Mouse (Mus musculus) B cell, adult 2 months (primary cell): Measurements from ENCODE around the gene Olfr1100.

Experiments used
- DNase-seq, 2 experiments: peaks; one replicate each; pipeline ENCODE4 v3.0.0; 2022

Olfr1100 gene

DNA sequence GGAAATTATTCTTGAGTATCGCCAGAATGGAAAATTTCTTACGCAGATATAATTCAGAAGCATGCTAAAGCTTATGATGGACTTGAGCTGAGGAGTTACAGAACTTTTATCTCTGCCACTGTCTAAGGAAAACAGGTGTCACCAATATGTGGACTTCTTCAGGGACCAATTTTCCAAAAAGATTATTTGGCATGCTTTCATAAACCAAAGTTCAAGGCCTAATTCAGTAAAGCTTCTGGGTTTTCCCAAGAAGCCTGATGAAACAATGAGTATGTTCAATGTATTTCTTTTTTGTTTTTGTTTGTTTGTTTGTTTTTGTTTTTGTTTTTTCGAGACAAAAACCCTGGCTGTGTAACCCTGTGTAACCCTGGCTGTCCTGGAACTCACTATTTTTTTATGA lies at the start of gene Olfr1100:
Olfr1100 (minus strand) TSS at position 101 of the 400 bp plus-strand sequence.
- DNase-seq: no peak

DNA sequence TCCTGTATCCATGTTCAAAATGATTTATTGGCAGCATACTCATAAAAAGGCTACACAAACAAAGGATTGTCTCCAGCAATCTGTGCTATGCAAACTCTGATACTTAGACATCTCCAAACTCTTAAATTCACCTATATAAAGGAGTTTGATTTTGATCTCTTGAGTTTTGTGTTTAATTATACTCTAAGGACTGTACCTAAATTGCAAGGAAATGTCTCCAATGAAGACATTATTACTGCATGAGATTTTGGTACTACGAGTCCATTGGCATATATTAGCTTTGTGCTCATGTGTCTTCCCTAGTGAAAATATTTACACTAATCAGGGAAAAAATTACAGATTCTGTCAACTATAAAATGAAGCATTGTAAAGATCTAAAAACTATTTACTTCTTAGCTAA lies 47.2 kb upstream of the Olfr1100 start, which contains the start of gene Olfr1104:
Olfr1104 (minus strand) TSS at position 101 of the 400 bp plus-strand sequence.
- DNase-seq: no peak

DNA sequence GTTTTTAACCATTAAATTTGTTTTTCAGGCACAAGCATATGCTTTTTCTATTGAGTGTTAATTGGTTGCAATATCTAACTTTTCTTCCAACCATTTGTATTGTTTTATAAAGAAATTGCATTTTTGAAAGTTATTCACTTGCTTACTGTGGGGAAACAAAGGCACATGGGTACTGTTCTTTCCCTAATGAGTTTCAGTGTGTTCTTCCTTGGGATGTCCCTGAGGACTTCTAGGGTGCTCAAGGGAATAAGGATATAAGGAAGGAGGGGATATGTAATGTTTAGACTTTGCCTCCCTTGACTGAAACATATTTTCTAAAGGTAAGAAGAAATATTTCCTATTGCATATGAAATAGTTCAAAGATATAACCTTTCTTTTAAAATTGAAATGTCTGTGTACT lies 18.3 kb upstream of the Olfr1100 start, which contains the start of gene Olfr1102:
Olfr1102 (plus strand) TSS at position 301 of the 400 bp plus-strand sequence.
- DNase-seq: no peak

DNA sequence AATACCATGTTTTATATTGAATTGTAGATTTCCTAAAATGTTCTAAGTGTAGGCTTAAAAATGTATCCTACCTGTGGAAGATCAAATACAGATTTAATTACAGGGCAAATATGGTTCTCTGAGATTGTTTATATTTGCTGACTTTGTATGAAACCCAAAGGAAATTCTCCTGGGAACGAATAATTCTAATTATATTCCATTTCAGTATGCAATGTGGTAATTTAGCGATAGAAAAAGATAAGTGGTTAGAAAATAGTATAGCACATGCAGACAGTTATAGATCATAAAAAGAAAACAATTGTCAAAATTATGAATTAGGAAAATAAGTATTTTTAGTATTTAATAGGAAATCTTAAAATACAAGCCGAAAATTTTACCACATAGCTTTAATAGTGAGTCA lies 11.4 kb upstream of the Olfr1100 start, which contains the start of gene Olfr1101:
Olfr1101 (minus strand) TSS at position 101 of the 400 bp plus-strand sequence.
- no peak for DNase-seq

DNA sequence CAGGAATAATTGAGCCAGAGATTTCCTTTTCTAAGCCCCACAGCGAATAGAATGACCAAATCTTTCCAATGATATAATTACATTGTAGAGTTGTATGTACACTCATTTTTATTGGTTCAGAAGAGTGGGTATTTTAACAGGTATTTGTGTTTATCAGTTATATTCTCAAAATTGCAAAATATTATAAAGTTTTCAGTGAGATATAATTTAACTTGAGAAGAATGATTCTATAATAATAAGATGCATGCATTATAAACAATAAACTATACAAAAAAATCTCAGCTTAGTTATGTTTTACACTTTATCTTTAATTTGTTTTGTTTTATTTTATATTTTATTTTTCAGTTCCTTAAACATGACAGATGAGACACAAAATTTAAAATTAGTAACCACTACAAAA lies 19.2 kb downstream of the Olfr1100 start, which contains the start of gene Olfr1099:
Olfr1099 (minus strand) TSS at position 101 of the 400 bp plus-strand sequence.
- DNase-seq: no peak

DNA sequence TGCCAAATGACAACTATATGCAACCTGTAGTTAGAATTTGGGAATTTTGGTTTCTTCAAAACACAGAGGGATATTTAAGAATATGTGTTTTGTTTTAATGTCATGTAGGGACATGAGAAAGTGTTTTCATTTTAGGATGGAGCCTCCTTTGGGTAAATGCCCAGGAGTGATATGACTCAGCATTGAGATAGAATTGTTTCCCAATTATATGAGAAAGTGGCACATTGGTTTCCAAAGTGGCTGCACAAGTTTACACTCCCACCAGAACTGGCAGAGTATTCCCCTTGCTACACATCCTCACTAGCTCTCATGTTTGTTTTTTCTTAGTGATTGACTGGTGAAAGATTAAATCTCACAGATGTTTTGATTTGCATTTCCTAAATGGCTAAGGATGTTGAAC lies 53.2 kb downstream of the Olfr1100 start:
- DNase-seq: no peak
